Mouse (Mus musculus) c-Kit-negative CD71-positive TER-119-positive erythroid progenitor cells, embryonic 14.5 days (primary cell): ENCODE data around the gene Hopx.

Source experiments
- DNase-seq: peaks from one replicate; pipeline ENCODE4 v3.0.0-alpha.2; 2013; ENCODE audit warnings: low read depth, low spot score

Hopx gene

DNA sequence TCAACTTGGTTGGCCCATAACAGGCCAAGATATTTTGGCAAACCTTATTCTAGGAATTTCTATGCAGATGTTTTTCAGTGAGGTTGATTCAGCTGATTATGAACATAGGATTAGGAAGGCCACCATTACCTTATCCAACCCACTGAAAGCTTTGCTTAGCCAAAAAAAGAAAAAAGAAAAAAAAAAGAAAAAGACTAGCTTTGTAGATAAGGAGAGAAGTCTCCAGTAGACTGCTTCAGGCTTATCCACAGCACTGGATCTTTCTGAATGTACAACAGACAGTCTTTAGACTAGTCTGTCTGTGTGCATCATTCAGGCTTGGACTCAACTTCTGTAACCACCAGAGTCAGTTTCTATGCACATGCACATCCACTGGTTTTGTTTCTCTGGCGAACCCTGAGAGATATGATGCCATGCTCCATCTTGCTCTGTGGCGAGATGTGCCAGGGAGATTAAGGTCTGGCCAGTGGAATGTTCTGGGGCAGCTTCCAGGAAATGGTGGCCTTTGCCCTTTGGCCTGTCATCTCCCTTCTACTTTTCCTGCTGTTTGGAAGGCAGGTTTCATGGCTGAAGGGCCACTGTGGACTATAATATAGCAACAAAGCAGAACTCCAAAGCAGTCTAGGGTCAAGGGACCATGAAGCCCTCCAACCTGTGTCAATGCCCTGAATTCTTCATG, 17.7 kb upstream of the Hopx start:
- DNase-seq: no peak

DNA sequence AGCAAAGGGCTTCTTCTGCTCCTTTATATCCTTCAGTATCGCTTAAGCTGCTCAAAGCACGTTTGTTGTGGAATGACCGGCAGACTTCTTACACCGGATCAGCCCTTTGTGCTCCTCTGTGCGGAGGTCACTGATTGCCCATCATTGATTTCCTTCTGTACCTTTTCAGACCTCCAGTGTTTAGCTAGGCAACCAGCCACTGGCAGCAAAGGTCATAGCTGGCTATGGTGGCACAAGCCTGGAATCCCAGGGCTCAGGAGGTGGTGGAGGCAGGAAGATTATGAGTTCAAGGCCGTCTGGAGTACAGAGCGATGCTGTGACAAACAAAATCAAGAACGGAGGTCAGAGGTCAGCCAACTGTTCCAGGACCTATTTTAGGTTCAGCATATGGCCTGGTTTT, 17.0 kb upstream of the Hopx start:
- no peak for DNase-seq

DNA sequence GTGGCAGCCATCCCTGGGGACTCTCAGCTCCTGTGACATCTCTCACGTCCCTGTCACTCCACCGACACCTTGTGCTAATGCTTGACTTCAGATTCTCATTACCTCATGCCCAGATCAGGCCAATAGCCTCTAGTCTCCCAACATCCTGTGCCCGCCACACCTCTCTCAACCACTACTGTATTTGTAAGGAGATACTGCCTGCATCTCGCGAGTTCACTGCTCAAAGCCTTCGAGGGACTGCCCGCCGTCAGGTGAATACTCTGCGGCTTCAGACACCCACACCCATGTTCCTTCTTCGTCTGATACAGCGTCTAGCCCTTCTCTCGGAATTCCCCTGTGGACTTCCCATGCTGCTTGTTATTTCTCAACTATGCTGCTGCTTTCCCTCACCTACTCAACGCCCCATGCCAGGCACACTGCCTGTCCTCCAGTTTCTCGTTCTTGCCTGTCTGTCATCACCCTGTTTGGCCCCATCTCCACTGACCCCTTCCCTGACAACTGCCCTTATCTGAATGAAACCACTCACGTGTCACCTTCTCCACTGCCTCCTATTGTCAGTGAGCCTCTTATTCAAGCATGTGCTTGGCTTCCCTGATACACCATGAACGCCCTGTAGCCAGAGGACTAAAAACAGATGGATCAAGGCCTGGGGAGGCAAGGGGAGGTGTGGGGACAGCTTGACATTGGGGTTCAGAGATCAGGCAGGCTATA, 15.5 kb upstream of the Hopx start:
- no peak for DNase-seq

DNA sequence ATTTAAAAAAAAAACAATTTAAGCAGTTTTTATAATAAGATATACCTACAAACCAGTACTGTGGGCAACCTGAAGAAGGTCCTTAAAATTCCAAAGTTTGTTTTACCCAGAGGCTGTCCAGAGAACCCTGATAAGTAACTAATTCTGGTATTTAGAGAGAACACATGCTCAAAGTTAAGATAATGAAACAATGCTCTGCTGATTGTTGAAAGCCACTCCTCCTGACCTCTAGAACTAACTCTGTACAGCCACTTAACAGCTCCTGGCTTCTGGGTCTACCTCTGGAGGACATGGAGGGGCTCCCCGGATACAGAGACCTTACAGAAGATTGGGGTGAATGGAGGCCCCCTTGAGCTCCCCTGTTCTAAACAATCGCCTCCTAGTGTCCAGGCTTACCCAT, 15.0 kb upstream of the Hopx start:
- no peak for DNase-seq

DNA sequence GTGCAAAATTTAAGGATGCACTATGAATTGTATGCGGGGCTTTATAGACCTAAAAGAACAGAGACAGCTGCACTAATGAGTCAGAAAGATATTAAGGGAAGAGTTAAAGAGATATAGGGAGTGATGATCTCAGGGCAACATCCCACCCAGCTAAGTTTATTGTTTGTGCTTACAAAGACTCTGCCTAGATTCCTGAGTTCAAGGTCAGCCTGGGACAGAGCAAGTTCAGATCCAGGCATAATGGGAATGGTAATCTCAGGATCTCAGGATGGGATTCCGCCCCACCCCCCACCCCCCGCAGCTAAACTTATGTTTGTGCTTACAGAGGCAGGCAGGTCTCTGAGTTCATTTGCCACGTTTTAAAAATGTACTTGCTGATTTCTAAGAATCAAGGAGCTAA, 13.9 kb upstream of the Hopx start:
- no peak for DNase-seq

DNA sequence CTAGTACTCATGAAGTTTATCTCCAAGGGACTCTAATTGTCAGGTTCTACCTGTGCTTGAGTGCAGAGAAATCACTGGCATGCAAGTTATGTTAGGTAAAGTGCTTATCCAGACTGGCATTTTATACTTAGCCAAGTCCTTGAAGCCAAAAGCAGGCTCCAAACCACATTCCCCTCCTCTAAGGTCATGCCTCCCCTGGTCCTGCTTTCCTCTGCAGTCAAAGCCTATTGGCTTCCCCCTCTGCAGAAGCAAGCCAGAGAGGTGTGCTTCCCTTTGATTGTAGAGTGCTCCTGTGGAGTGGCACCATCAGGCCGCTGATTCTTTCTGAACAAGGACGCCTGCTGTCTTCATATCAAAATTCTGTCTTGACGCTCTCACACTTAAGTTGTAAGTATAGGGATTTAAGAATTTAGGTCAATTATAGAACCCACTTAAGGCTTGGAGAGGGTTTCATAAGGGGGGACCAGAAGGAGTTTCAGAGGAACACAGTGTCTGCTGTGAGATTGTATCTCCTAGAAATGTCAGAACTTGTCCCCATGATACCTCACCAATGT, 11.6 kb upstream of the Hopx start:
- no peak for DNase-seq

DNA sequence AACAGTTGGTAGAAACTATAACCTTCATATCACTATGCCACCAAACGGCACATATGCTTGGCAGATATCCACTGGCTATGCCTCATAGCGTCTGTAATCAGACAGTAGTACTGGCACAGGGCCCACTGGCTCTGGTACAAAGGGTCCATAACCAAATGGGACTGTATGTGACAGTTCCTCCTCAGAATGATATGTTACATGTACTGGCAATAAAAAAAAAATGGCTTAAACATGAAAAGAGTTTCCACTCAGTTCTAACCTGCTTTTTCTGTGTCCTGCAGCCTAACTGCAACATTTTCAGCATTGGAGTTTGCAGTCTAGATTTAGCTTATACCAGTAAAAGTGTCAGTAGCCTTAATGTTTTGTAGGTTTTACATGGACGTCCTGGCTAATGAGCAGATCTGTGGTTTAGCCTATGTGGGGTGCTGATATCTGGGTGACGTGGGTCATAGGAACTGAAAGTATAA, 9.9 kb upstream of the Hopx start:
- DNase-seq: no peak

DNA sequence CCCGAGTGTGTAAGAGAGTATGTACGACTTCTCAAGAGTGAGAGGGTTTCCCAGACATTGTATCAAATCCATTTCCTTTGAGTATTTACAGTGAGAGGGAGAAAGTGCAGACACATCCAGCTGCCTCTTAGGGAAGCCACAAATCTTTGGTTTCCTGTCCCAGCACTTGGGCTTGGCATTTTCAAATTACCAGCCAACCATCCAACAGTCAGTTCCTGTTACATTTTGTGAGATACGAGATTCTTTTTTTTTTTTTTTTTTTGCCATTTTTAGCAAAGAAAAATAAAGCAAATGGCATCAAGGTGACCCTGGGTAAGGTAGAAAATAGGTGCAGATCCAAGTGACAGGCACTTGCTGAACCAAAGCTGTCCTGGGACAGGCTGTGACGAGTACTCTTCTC, 9.2 kb upstream of the Hopx start:
- no peak for DNase-seq

DNA sequence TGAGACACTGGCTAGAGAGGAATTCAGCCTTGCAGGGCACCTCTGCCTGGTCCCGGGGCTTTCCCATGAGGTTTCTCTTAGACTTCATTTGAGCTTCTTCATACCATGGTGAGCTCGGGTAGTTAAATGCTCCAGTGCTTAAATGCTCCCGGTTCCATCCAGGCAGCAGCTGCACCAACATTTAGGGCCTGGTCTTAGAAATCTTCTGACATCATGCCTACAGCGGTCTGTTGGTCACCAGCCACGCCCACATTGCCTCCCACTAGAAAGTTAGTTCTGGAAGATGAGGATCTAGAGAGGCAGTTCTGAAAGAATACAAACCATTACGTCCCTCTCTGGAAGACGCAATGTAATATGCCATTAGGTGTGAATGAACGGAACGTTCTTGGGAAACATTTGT, 8.7 kb upstream of the Hopx start:
- no peak for DNase-seq

DNA sequence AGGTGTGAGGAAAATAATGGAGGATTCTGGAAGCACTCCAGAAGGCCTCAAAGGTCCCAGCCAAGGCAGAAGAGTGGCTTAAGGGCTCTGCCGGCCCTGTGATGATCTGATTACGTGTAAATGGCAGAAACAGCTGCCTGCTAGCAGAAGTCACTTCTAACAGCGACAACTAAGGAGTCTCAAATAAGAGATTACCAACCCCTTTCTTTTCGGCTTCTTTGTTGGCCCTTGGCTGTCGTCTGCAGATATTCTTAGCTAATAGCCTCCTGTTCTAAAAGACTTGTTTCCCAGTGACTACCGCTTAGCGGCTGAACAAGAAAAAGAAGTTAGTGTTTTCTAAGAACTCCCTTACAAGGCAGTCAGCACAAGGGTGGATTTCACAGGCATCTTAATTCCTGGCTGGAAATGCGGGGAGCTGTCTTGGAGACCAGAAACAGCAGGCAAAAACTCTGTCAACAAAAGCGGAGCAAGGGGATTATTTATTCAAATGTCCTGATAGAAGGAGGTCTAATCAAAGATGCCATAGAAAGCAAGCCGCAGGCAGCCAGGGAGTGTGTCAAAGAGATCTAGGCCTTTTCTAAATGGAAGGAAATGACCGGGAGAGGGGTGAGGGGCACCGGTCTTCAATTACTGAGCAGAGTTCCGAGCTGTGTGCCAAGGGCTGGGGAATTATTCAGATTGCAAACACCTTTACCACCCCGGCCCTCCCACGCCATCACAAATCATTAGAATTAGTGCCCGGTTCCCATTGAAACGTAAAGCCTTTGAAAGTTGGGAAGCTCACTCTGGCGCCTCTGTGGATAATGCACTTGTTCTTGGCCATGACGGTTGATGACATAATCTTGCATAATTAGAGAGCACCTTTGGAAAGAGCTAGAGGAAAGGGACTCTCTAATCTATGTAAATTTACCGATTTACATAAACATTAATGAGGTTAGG, 7.6 kb upstream of the Hopx start:
- DNase-seq: no peak

DNA sequence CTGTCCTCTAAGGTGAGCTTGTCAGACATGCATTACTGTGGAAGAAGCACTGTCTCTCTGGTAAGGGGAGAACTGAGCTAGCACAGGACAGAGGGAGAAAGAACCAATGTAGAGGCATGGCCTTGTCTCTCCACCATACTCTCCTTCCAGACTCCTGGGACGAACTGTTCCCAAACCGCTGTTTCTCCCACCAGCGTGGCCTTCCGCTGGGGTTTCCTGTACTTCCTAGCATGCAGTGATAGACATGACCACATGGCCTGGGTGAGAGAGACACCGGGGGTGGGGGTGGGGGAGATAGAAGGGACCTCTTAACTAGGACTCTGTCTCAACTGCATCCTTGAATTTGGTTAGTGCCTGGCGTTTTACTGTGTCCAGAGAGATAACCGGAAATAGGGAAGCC, 5.8 kb upstream of the Hopx start:
- DNase-seq: no peak

DNA sequence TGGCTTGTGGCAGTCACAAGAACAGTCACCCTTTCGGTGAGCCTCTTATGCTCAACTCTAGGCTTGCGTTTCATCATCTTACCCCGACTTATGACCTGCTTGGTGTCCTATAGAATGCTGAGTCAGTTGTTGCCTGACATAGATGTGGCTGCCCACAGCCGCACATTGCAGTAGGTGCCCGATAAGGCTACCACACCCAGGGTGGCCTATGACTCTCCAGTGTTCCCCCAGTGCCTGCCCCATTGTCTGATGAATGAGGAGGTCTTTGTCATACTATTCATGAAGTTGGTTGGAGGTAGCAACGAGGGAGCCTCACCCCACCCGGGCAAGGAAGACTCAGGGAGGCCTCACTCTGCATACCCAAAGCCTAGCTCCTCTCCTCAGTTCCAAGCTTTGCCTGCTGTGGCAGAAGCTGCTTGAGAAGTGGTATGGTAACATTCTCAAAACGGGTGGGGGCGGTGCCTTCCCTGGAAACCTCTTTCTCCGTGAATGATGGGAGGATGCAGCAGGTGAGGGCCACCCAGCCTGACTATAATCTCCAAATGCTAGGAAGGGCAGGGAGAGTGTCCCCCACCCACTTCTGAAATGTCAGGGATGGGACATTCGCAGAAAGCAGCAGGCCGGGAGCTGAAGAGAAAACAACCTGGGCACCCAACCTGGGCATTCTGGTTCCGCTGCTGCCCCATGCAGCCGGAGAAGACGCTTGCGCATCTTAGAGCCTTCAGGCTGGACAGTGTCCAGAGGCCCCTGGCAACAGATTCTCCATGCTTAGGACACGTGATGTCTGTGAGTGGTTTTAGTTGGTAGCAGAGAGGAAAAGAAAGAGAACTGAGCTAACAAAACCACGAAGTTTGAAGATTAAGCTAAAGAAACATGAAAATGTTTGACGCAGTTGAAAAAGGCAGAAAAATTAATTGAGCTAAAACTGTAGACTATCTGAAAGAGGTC, 4.8 kb upstream of the Hopx start:
- DNase-seq: peak; percentile 56

DNA sequence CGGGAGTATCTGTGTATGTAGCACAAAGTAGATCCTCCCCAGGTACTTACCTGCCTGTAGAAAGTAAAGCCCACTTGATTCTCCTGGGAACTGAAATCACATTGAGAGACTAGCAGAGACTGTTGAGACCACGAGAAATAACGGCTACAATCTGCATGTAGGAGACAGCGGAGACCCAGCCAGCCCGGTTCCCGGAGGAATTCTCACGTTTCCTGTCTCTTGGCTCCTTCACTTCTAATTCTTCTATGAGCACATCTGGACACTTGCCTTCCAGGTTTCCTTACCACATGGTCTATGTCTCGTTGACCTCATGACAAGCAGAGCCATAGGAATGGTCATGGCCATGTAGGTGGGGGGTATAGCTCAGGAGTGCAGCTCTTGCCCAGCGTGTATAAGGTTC, 811 bp upstream of the Hopx start:
- no peak for DNase-seq

DNA sequence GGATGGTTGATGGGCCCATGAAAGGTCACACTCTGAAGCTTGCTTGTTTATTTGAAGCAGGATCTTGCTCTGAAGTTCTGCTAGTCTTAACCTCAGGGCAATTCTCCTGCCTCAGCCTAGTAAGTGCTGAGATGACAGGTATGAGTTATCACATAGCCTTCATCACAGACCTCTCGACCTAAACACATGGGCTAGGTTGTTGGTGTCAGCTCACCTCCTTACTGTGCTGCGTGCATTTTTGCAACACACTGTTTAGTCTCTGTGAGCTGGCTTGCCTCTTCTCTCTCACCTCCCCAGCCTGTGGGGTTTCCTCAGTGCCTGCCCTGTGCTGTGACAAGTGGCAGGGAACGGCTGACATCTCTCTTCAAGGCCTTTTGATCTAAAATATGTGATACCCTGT, 1.1 kb downstream of the Hopx start:
- DNase-seq: no peak

DNA sequence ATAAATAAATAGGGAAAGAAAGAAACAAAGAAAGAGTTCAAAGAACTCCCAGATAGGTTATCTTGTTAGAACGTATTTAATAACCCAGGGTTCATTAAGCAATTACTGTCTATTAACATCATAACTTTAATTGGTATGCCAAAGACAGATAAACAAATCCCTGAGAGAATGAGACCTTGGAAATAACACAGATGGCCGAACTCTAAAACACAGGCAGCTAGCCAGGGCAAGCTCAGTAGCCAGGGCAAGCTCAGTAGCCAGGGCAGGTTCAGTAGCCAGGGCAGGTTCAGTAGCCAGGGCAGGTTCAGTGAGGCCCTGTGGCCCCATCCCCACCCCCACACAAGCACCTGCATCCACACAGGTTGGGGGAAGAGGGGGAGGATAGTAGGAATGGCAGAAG, 2.9 kb downstream of the Hopx start:
- DNase-seq: no peak

DNA sequence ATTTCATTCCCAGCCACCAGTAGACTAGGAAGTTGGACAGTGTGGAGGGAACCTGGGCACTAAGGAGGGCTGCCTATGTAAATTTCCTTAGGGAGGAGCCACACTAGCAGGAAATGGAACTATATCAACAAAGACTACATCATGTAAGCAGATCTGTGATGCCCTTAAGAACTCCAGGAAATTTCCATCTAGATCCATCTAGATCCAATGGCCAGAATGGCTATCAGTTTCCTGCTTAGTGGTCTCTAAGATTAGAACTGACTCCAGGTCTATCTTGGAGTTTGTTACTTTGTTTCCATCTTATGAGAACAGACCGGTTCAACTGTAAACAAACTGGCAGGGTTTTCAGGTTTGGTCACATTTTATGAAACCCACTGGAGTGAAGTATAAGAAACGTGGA, 5.1 kb downstream of the Hopx start:
- DNase-seq: no peak

DNA sequence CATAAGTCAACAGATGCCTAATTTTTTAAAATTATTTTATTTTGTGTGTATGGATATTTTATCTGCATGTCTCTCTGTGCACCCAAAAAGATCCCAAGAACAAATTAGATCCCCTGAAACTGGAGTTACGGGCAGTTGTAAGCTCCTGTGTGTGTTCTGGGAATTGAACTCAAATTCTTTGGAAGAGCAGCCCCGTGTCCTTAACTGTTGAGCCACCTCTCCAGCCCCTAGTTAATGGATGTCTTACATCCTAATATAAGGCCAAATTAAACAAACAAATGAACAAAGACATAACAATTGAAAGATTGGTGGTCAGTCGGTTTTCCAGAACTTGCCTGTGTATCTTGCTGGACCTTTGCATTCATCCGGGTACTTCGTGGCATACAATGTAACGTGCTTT, 6.1 kb downstream of the Hopx start:
- no peak for DNase-seq

DNA sequence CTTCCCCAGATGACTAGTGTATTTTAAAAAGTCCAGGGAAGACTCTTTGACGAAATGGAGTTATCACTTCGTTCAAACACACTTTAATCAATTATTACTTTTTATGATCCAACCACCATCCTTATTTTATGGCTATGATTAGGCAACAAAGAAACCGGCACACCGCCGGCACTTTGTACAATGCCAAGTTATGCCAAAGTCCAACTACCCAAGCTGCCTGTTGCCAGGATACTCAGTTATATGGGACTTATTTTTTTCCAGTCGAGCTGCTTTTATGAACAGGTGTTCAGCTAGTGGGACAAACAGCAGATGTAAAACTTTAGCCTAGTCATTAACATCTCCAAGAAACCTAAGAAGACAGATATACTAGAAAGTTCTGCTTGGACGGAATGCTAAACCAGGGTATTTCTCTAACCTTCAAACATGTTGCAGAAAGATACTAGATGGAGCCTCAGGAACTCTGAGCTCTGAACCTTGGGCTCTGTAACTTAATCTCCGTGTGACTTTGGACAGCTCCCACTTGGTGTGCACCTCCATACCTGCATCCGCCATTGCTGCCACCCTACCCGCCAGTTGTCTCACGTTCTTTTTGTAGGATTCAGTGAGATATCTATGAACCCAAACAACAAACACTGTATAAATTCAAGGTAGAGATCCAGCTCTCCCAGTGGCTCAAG, 7.6 kb downstream of the Hopx start:
- no peak for DNase-seq

DNA sequence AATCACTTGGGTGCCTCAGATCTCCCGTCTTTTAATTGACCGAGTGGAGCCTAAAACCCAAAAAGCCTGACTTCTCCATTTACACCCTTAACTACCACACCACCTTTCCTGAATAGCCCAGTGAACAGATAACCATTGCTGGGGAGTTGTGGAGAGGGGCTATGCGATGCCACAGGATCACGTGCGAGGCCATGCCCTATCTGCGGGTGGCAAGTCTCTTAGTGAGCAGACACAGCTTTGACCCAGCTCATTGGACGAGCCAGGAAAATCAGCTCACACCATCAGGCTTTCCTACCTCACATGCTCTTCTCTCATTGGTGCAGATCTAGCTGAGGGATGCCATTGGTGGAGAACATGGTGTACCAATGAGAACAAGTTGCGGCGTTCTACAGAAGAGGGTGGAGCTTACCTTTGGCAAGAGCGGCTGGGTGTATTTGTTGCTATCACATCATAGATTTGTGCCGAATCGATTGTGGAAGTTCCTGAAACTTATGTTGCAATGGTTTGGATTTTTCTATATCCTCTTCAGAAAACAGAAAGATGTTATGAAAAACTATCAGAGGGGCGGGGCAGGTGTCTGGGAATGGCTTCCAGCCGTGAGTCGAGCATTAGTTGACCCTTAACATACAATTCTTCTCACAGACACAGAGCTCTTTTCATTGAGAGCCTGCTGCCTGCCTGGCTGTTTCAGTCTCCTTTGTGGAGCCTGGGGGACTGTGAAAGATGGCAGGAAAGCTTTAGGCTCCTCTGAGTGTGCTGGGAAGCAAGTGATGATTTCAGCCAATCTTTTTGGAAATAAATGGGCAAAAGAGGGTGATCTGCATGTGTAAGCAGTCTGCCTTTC, 12.2 kb downstream of the Hopx start:
- DNase-seq: no peak

DNA sequence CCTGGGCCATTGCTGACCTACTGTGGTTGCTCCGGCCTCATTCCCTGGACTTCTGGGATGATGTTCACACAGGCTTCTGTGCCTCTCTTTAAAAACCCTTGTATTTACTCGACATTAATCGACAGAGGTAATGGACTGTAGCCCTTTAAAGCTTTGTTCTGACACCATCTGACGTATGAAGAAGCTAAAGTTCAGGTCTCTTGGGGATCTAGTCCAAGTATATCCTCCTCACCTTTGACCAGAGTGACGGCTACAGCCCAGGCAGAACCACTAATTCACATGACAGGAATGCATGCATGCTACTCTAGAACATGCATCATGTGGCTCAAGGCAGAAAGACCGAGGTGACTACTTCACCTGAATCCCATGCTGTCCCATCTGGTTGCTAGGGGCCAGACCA, 14.2 kb downstream of the Hopx start:
- no peak for DNase-seq
